Mouse (Mus musculus): Measurements from ENCODE around the gene Gm44511. TPM values are rescaled to one million over a fixed set of nuclear protein-coding genes. Genes with fewer than 3 reads are reported as not detected.
"Not testable (repeated sequence)": the region's sequence is repeated elsewhere in the genome, so short reads cannot be mapped to it uniquely, and the experiment has no call there.

Gene Gm44511
- polyA plus RNA-seq, 1 experiment = not detected

- H3K27me3 ChIP-seq (ENCODE audit: control insufficient read depth, insufficient read depth, insufficient read length); H3K36me3 ChIP-seq (ENCODE audit: control insufficient read depth, insufficient read depth); H3ac ChIP-seq (ENCODE audit: control insufficient read depth, insufficient read length); H3K4me3 ChIP-seq; H3K79me2 ChIP-seq (ENCODE audit: control insufficient read depth, insufficient read depth): not testable (repeated sequence)
- H3K4me2 ChIP-seq (ENCODE audit: low read depth) = peak overlapping the region; percentile 24
Measured at GRCm38 (mm10) chr6:128754265-128754664, 71.8 kb downstream of the Gm44511 start.

- not testable (repeated sequence) for H3ac ChIP-seq (ENCODE audit: control insufficient read depth, insufficient read length); H3K4me2 ChIP-seq (ENCODE audit: low read depth); H3K36me3 ChIP-seq (ENCODE audit: control insufficient read depth, insufficient read depth); H3K79me2 ChIP-seq (ENCODE audit: control insufficient read depth, insufficient read depth); H3K4me3 ChIP-seq; H3K27me3 ChIP-seq (ENCODE audit: control insufficient read depth, insufficient read depth, insufficient read length)
Measured at GRCm38 (mm10) chr6:128753610-128754224, 72.4 kb downstream of the Gm44511 start.

GRCm38 (mm10) chr6:128747006-128747405, 79.1 kb downstream of the Gm44511 start:
- not testable (repeated sequence) for H3ac ChIP-seq (ENCODE audit: control insufficient read depth, insufficient read length); H3K36me3 ChIP-seq (ENCODE audit: control insufficient read depth, insufficient read depth); H3K79me2 ChIP-seq (ENCODE audit: control insufficient read depth, insufficient read depth)

GRCm38 (mm10) chr6:128737445-128737844, 88.7 kb downstream of the Gm44511 start:
- Histone ChIP-seq H3K4me3 (no peak overlapping the region), H3K36me3 (ENCODE audit: control insufficient read depth, insufficient read depth) (no peaks in the 10 kb centered on the region), H3K79me2 (ENCODE audit: control insufficient read depth, insufficient read depth) (no peaks in the 10 kb centered on the region), H3K4me2 (ENCODE audit: low read depth) (no peak overlapping the region), H3K27me3 (ENCODE audit: control insufficient read depth, insufficient read depth, insufficient read length) (no peaks in the 10 kb centered on the region), H3ac (ENCODE audit: control insufficient read depth, insufficient read length) (no peak overlapping the region)
- TF ChIP-seq REST (IDR thresholded peaks at IDR 0.05; ENCODE audit: insufficient read depth, insufficient read length) (no peak), E2F4 (IDR thresholded peaks at IDR 0.05; ENCODE audit: insufficient read depth) (no peak), USF1 (IDR thresholded peaks at IDR 0.05; ENCODE audit: low read depth) (no peak), POLR2AphosphoS2 (IDR thresholded peaks at IDR 0.05; ENCODE audit: insufficient read length, low read depth) (no peak), MYOD1 (IDR thresholded peaks at IDR 0.05; ENCODE audit: control insufficient read depth in 1 of 3, insufficient read length in 2 of 3, low read depth in 2 of 3) (no peak), MAX (IDR thresholded peaks at IDR 0.05; ENCODE audit: low read depth) (no peak), CEBPB (IDR thresholded peaks at IDR 0.05; ENCODE audit: insufficient read depth, poor library complexity, severe bottlenecking) (no peak), MYOG (IDR thresholded peaks at IDR 0.05; ENCODE audit: control insufficient read depth in 1 of 3, insufficient read depth in 1 of 3, insufficient read length in 2 of 3, low read depth in 2 of 3) (no peak), SRF (IDR thresholded peaks at IDR 0.05; ENCODE audit: control insufficient read depth, insufficient read length, low read depth) (no peak), TCF12 (IDR thresholded peaks at IDR 0.05; ENCODE audit: insufficient read depth, poor library complexity, severe bottlenecking) (no peak), TCF3 (IDR thresholded peaks at IDR 0.05; ENCODE audit: insufficient read length, low read depth) (no peak), POLR2A (IDR thresholded peaks at IDR 0.05; ENCODE audit: insufficient read length, low read depth) (no peak)

More at GRCm38 (mm10) chr6:128747006-128747405, 79.1 kb downstream of the Gm44511 start:
- not testable (repeated sequence) for H3K4me3 ChIP-seq; H3K27me3 ChIP-seq (ENCODE audit: control insufficient read depth, insufficient read depth, insufficient read length); H3K4me2 ChIP-seq (ENCODE audit: low read depth)

GRCm38 (mm10) chr6:128736100-128736499, 90.0 kb downstream of the Gm44511 start:
- Histone ChIP-seq H3K4me3 (no peak overlapping the region), H3K36me3 (ENCODE audit: control insufficient read depth, insufficient read depth) (no peaks in the 10 kb centered on the region), H3K4me2 (ENCODE audit: low read depth) (no peak overlapping the region), H3K27me3 (ENCODE audit: control insufficient read depth, insufficient read depth, insufficient read length) (no peaks in the 10 kb centered on the region), H3K79me2 (ENCODE audit: control insufficient read depth, insufficient read depth) (no peaks in the 10 kb centered on the region), H3ac (ENCODE audit: control insufficient read depth, insufficient read length) (no peak overlapping the region)
- TF ChIP-seq CEBPB (IDR thresholded peaks at IDR 0.05; ENCODE audit: insufficient read depth, poor library complexity, severe bottlenecking) (no peak), MYOG (IDR thresholded peaks at IDR 0.05; ENCODE audit: control insufficient read depth in 1 of 3, insufficient read depth in 1 of 3, insufficient read length in 2 of 3, low read depth in 2 of 3) (no peak), POLR2AphosphoS2 (IDR thresholded peaks at IDR 0.05; ENCODE audit: insufficient read length, low read depth) (no peak), MAX (IDR thresholded peaks at IDR 0.05; ENCODE audit: low read depth) (no peak), REST (IDR thresholded peaks at IDR 0.05; ENCODE audit: insufficient read depth, insufficient read length) (no peak), E2F4 (IDR thresholded peaks at IDR 0.05; ENCODE audit: insufficient read depth) (no peak), TCF3 (IDR thresholded peaks at IDR 0.05; ENCODE audit: insufficient read length, low read depth) (no peak), MYOD1 (IDR thresholded peaks at IDR 0.05; ENCODE audit: control insufficient read depth in 1 of 3, insufficient read length in 2 of 3, low read depth in 2 of 3) (no peak), SRF (IDR thresholded peaks at IDR 0.05; ENCODE audit: control insufficient read depth, insufficient read length, low read depth) (no peak), USF1 (IDR thresholded peaks at IDR 0.05; ENCODE audit: low read depth) (no peak), POLR2A (IDR thresholded peaks at IDR 0.05; ENCODE audit: insufficient read length, low read depth) (no peak), TCF12 (IDR thresholded peaks at IDR 0.05; ENCODE audit: insufficient read depth, poor library complexity, severe bottlenecking) (no peak)

GRCm38 (mm10) chr6:128734896-128735295, 91.2 kb downstream of the Gm44511 start:
- H3K4me2 ChIP-seq (ENCODE audit: low read depth) = no peak overlapping the region
- no peaks in the 10 kb centered on the region for H3K36me3 ChIP-seq (ENCODE audit: control insufficient read depth, insufficient read depth)
- no peak overlapping the region for H3K4me3 ChIP-seq
- no peaks in the 10 kb centered on the region for H3K79me2 ChIP-seq (ENCODE audit: control insufficient read depth, insufficient read depth)
- H3K27me3 ChIP-seq (ENCODE audit: control insufficient read depth, insufficient read depth, insufficient read length) = no peaks in the 10 kb centered on the region
- TF ChIP-seq USF1 (IDR thresholded peaks at IDR 0.05; ENCODE audit: low read depth) (peak; percentile 18), MYOD1 (IDR thresholded peaks at IDR 0.05; ENCODE audit: control insufficient read depth in 1 of 3, insufficient read length in 2 of 3, low read depth in 2 of 3) (no peak), REST (IDR thresholded peaks at IDR 0.05; ENCODE audit: insufficient read depth, insufficient read length) (no peak), MYOG (IDR thresholded peaks at IDR 0.05; ENCODE audit: control insufficient read depth in 1 of 3, insufficient read depth in 1 of 3, insufficient read length in 2 of 3, low read depth in 2 of 3) (no peak)
- no peak overlapping the region for H3ac ChIP-seq (ENCODE audit: control insufficient read depth, insufficient read length)
